Mouse (Mus musculus): ENCODE results near the gene Olfr544. TPM values are rescaled to one million over a fixed set of nuclear protein-coding genes. Genes with fewer than 3 reads are reported as not detected.
"Not testable (repeated sequence)": the region's sequence is repeated elsewhere in the genome, so short reads cannot be mapped to it uniquely, and the experiment has no call there.

Olfr544 gene
- polyA plus RNA-seq, 1 experiment = not detected

DNA sequence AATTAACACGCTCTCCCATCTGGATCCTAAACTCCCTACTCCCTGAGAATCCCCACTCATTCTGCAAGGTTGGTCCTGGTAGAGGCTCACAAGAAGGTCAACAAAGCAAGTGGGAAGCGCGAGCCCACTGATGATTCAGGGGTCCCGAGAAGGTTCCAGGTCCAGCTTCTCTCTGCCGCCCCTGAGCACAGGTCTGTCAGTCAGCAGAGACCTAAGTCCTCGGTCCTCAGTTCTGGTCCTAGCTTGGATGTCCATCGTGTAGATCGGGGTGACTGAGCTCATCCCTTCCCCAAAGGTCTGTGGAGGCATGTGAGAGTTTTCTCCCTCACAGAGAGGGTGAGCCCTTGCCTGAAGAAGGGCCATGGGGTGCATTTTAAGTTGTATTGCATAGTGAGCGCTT lies 20.0 kb upstream of the Olfr544 start:
- H3K4me1 ChIP-seq (ENCODE audit: control insufficient read depth, insufficient read depth, low read length) = no peaks in the 10 kb centered on the region; the same call in 1 of the 2 replicates
- H3K27ac ChIP-seq (ENCODE audit: insufficient read depth, low read depth, low read length) = no peak overlapping the region
- no peak for TF ChIP-seq CTCF (IDR thresholded peaks at IDR 0.05; ENCODE audit: low read depth, low read length)
- no peak for TF ChIP-seq POLR2A (IDR thresholded peaks at IDR 0.05; ENCODE audit: borderline replicate concordance, low read depth, low read length)
- no peak overlapping the region for H3K4me3 ChIP-seq (ENCODE audit: insufficient read depth, low read length)

GRCm38 (mm10) chr7:102506848-102507247 lies 18.7 kb upstream of the Olfr544 start:
- Histone ChIP-seq H3K27ac (ENCODE audit: insufficient read depth, low read depth, low read length) (no peak overlapping the region), H3K4me1 (ENCODE audit: control insufficient read depth, insufficient read depth, low read length) (no peaks in the 10 kb centered on the region), H3K4me3 (ENCODE audit: insufficient read depth, low read length) (no peak overlapping the region)
- TF ChIP-seq CTCF (IDR thresholded peaks at IDR 0.05; ENCODE audit: low read depth, low read length) (peak; percentile 30; the same call in 1 of the 2 replicates), POLR2A (IDR thresholded peaks at IDR 0.05; ENCODE audit: borderline replicate concordance, low read depth, low read length) (no peak)

DNA sequence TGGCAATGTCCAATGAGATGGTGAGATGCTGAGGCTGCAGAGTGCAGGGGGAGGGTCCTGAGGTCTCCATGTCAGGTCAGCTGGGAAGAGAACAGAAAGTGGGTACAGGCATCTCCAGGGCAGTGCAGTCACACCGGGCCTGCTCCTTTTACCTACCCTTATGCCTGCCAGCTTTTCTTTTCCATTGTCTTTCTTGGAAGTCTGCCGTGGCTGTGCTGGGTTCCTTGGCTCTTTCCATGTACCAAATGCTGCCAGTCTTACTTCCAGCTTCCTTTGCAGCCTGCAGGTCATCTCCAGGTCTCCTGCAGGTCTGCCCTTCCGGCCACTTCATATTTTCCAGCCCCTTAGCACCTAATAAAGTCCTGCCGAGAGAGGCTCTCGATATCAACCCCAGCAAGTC lies 13.9 kb upstream of the Olfr544 start:
- H3K27ac ChIP-seq (ENCODE audit: insufficient read depth, low read depth, low read length) = no peak overlapping the region
- H3K4me1 ChIP-seq (ENCODE audit: control insufficient read depth, insufficient read depth, low read length) = no peaks in the 10 kb centered on the region
- H3K4me3 ChIP-seq (ENCODE audit: insufficient read depth, low read length) = no peak overlapping the region
- TF ChIP-seq POLR2A (IDR thresholded peaks at IDR 0.05; ENCODE audit: borderline replicate concordance, low read depth, low read length) = no peak
- TF ChIP-seq CTCF (IDR thresholded peaks at IDR 0.05; ENCODE audit: low read depth, low read length) = no peak

DNA sequence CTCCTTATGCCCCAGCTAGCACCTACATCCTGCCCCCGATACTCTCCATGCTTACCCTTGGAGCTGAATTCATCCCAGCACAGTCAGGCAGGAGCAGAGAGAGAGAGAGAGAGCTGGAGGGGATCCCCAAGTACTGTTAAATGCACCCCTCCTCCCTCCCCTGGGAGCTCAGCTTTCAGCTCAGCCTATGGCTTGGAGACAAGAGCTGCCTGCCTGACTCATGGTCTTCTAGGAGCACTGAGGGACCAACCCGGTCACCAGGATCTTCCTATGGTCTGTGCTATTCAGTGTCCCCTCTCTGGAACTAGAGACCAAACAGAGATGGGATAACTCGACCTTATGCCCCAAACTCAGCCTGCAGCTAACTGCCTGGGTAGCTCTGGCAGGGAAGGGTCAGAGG lies 11.4 kb upstream of the Olfr544 start, which contains the start of gene Olfr545:
Olfr545 (minus strand) TSS at position 101 of the 400 bp plus-strand sequence.
- no peak for TF ChIP-seq POLR2A (IDR thresholded peaks at IDR 0.05; ENCODE audit: borderline replicate concordance, low read depth, low read length)
- TF ChIP-seq CTCF (IDR thresholded peaks at IDR 0.05; ENCODE audit: low read depth, low read length) = no peak
- Histone ChIP-seq H3K27ac (ENCODE audit: insufficient read depth, low read depth, low read length) (no peak within 1 kb of the TSS), H3K4me1 (ENCODE audit: control insufficient read depth, insufficient read depth, low read length) (no peaks in the 10 kb centered on the region), H3K4me3 (ENCODE audit: insufficient read depth, low read length) (no peak within 1 kb of the TSS)

- not testable (repeated sequence) for H3K4me1 ChIP-seq (ENCODE audit: control insufficient read depth, insufficient read depth, low read length); H3K27ac ChIP-seq (ENCODE audit: insufficient read depth, low read depth, low read length); H3K4me3 ChIP-seq (ENCODE audit: insufficient read depth, low read length)
Measured at GRCm38 (mm10) chr7:102494416-102494815, 6.3 kb upstream of the Olfr544 start.

DNA sequence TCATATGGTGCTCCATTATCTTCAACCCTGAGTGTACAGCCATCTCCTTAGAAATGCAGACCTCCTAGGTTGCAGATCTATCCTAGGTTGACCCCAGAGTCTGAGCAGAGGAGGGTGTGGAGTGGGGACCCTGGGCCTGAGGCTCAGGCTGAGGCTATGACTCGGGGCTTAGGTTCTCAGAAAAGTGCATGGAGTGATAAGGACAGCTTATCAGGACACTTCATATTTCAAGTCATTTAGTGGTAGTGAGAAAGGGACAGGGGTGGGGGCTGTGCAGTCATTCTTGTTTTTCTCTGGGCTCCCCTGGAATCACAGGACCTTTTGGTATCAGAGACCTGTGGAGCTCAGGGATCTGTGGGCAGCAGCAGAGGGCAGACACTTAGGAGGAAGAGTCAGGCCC lies 2.0 kb downstream of the Olfr544 start:
- TF ChIP-seq CTCF (IDR thresholded peaks at IDR 0.05; ENCODE audit: low read depth, low read length) (no peak), POLR2A (IDR thresholded peaks at IDR 0.05; ENCODE audit: borderline replicate concordance, low read depth, low read length) (no peak)
- H3K4me1 ChIP-seq (ENCODE audit: control insufficient read depth, insufficient read depth, low read length) = no peaks in the 10 kb centered on the region
- no peak overlapping the region for H3K27ac ChIP-seq (ENCODE audit: insufficient read depth, low read depth, low read length)
- no peak overlapping the region for H3K4me3 ChIP-seq (ENCODE audit: insufficient read depth, low read length)

DNA sequence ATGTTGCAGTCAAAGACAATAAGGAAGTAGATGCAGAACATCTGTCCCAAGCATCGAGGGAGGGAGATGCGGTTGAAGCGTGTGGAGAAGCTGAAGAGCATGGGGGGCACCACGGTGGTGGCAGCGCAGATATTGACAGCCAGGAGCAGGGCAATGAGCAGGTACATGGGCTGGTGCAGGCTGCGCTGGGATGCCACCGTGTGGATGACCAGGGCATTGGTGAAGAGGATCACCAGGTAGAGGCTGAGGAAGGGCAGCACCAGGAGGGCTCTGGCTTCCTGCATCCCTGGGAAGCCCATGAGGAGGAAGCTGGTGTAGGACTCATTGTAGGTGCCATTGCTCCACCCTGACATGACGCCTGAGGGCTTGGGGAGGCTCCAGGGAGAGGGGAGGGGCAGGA lies 3.3 kb downstream of the Olfr544 start:
- H3K27ac ChIP-seq (ENCODE audit: insufficient read depth, low read depth, low read length); H3K4me1 ChIP-seq (ENCODE audit: control insufficient read depth, insufficient read depth, low read length); H3K4me3 ChIP-seq (ENCODE audit: insufficient read depth, low read length): not testable (repeated sequence)

GRCm38 (mm10) chr7:102483665-102484064 lies 4.4 kb downstream of the Olfr544 start:
- H3K4me3 ChIP-seq (ENCODE audit: insufficient read depth, low read length) = no peak overlapping the region
- peaks cover 8% of the 10 kb centered on the region for H3K4me1 ChIP-seq (ENCODE audit: control insufficient read depth, insufficient read depth, low read length)
- no peak overlapping the region for H3K27ac ChIP-seq (ENCODE audit: insufficient read depth, low read depth, low read length)
- TF ChIP-seq POLR2A (IDR thresholded peaks at IDR 0.05; ENCODE audit: borderline replicate concordance, low read depth, low read length) (no peak), CTCF (IDR thresholded peaks at IDR 0.05; ENCODE audit: low read depth, low read length) (no peak)

GRCm38 (mm10) chr7:102481579-102481978 lies 6.5 kb downstream of the Olfr544 start, which contains the start of gene Olfr543:
Olfr543 (minus strand) TSS chr7:102481679.
- Histone ChIP-seq H3K4me3 (ENCODE audit: insufficient read depth, low read length) (no peak within 1 kb of the TSS), H3K27ac (ENCODE audit: insufficient read depth, low read depth, low read length) (no peak within 1 kb of the TSS), H3K4me1 (ENCODE audit: control insufficient read depth, insufficient read depth, low read length) (peaks cover 8% of the 10 kb centered on the region)
- TF ChIP-seq CTCF (IDR thresholded peaks at IDR 0.05; ENCODE audit: low read depth, low read length) = no peak
- TF ChIP-seq POLR2A (IDR thresholded peaks at IDR 0.05; ENCODE audit: borderline replicate concordance, low read depth, low read length) = no peak

- Histone ChIP-seq H3K27ac (ENCODE audit: insufficient read depth, low read depth, low read length) (no peak overlapping the region), H3K4me1 (ENCODE audit: control insufficient read depth, insufficient read depth, low read length) (peaks cover 8% of the 10 kb centered on the region), H3K4me3 (ENCODE audit: insufficient read depth, low read length) (no peak overlapping the region)
- TF ChIP-seq POLR2A (IDR thresholded peaks at IDR 0.05; ENCODE audit: borderline replicate concordance, low read depth, low read length) (no peak), CTCF (IDR thresholded peaks at IDR 0.05; ENCODE audit: low read depth, low read length) (no peak)
Measured at GRCm38 (mm10) chr7:102480821-102481220, 7.3 kb downstream of the Olfr544 start.

DNA sequence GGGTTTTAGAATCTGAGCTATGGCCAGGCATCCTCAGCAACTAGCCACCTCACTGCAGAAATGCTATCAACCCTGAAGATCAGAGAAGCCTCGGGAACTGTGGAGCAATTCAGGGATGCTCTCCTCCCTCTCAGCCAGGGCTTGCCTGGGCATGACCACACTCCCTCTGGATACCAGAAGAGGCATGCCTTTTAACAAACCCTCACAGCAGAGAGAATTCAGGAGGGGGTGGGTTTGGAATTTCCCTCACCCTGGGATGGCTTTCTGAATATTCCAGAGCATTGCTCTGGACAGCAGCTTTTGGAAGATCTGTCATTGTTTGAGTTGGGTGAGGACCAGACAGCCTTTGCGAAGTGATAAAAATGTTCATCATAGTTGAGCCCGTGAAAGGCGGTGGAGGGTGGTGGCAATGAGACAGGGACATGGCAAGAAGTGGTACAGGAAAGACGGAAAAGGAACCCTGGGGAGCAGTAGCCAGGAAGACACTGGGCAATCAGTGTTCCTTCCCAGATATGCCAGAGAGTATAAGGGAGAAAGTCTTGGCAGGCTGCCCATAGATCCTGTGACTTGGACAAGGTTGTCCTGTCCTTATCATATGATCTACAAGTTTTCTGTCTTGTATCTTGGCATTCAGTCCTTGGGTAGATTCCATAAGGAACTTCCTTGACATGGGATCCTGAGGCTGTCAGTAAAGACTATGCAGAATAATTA lies 8.6 kb downstream of the Olfr544 start:
- no peak for TF ChIP-seq POLR2A (IDR thresholded peaks at IDR 0.05; ENCODE audit: borderline replicate concordance, low read depth, low read length)
- TF ChIP-seq CTCF (IDR thresholded peaks at IDR 0.05; ENCODE audit: low read depth, low read length) = no peak
- H3K27ac ChIP-seq (ENCODE audit: insufficient read depth, low read depth, low read length) = no peak overlapping the region
- peaks cover 8% of the 10 kb centered on the region for H3K4me1 ChIP-seq (ENCODE audit: control insufficient read depth, insufficient read depth, low read length)
- H3K4me3 ChIP-seq (ENCODE audit: insufficient read depth, low read length) = no peak overlapping the region

All from bone marrow macrophage, adult 2 months (primary cell).